Mouse (Mus musculus) lung, embryonic 15.5 days (tissue): ENCODE measurements around the gene Vav3. TPM values are rescaled to one million over a fixed set of nuclear protein-coding genes. Genes with fewer than 3 reads are reported as not detected.
A peak's percentile ranks its signal among the peaks of the same experiment; 100 is the strongest.

ENCODE experiments used
- ATAC-seq: fragments of 200-750 bp; cut with Nextera tagmentation; 2 replicates; pipeline ENCODE4 v1.8.0; 2017; ENCODE audit warnings: moderate number of reproducible peaks, borderline replicate concordance; ENCODE audit not compliant: low FRiP score, low TSS enrichment; ENCODE audit errors: extremely low read depth
- H3K27ac ChIP-seq: fragments of 300-500 bp; sonication (generic); 2 replicates; pipeline ENCODE4 v1.5.1; 2015; ENCODE audit warnings: moderate library complexity, mild to moderate bottlenecking, inconsistent platforms
- H3K27me3 ChIP-seq: fragments of 300-500 bp; sonication (generic); 2 replicates; pipeline ENCODE4 v1.6.1; 2015; ENCODE audit warnings: inconsistent platforms
- H3K36me3 ChIP-seq: fragments of 300-500 bp; sonication (generic); 2 replicates; pipeline ENCODE4 v1.6.1; 2015; ENCODE audit warnings: inconsistent platforms
- H3K4me1 ChIP-seq: fragments of 300-500 bp; sonication (generic); 2 replicates; pipeline ENCODE4 v1.6.1; 2015; ENCODE audit warnings: inconsistent platforms
- H3K4me2 ChIP-seq: fragments of 300-500 bp; sonication (generic); 2 replicates; pipeline ENCODE4 v1.6.1; 2015; ENCODE audit warnings: inconsistent platforms, mild to moderate bottlenecking, moderate library complexity
- H3K4me3 ChIP-seq: fragments of 300-500 bp; sonication (generic); 2 replicates; pipeline ENCODE4 v1.5.1; 2015; ENCODE audit warnings: mild to moderate bottlenecking, inconsistent platforms
- H3K9ac ChIP-seq: fragments of 300-500 bp; sonication (generic); 2 replicates; pipeline ENCODE4 v1.6.1; 2015; ENCODE audit warnings: inconsistent platforms
- H3K9me3 ChIP-seq: fragments of 300-500 bp; sonication (generic); 2 replicates; pipeline ENCODE4 v1.6.1; 2016; ENCODE audit warnings: inconsistent platforms
- WGBS: fragments of 180-500 bp; shearing (Covaris S2); methylation state at CpG from one replicate; pipeline ENCODE4 v1.1.7; 2015; 5-methylcytosine and 5-hydroxymethylcytosine counted together
- polyA plus RNA-seq: library from polyadenylated mRNA; unstranded; fragments of >200 nt; fragmentation: Nextera tagmentation; extraction: Ambion mirVana; gene quantifications from 2 replicates; pipeline ENCODE4 v1.2.1, GENCODE M21; 2015

The Vav3 gene
- polyA plus RNA-seq, 1 experiment from 2014 or later: 8.4 TPM

DNA sequence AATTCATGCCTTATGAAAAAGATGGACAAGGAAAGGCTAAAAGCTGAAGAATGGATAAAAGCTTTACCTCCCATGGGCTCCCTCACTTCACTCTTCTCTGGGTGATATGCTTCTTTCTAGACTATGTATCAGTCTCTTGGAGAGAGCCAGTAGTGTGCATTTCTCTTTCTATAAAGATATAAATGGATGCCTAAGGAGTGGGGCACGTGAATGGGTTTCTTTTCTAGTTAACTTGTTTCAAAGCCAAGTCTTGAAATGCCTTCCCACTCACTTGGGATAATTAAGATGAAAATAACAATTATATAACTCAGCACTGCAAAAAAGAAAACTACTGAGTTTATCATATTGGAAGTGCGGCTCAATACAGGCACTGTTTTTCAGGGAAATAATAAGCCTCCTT is 265.7 kb downstream of the Vav3 start:
- H3K4me2 ChIP-seq: no peak overlapping the region
- 77% methylated on average over 2 of the region's 2 CpGs for WGBS
- no peak overlapping the region for H3K9ac ChIP-seq
- no peaks in the 10 kb centered on the region for H3K4me1 ChIP-seq
- no peaks in the 10 kb centered on the region for H3K36me3 ChIP-seq
- H3K9me3 ChIP-seq: no peaks in the 10 kb centered on the region
- no peaks in the 10 kb centered on the region for H3K27me3 ChIP-seq
- no peak for ATAC-seq
- H3K27ac ChIP-seq: no peak overlapping the region
- no peak overlapping the region for H3K4me3 ChIP-seq

DNA sequence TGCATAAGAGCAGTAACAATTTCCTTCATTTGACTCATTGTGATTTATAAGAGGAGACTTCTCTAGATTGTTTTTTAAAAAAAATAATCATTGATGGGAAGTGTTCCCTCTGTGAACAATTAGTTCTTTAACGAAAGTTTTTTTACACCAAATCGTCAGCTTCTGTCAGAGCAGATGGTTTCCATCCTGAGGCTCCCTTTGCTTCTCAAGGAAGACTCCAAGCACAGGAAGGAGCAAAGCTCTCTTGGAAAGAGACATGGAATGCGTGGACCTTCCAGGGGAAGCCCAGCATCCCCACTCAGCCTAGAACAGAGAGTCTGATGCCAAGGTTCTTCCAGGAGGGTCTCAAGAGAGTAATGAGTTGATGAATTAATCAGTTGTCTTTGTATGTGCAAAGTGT is 281.3 kb downstream of the Vav3 start:
- Histone ChIP-seq H3K36me3 (no peaks in the 10 kb centered on the region), H3K27me3 (no peaks in the 10 kb centered on the region), H3K9me3 (no peaks in the 10 kb centered on the region), H3K4me1 (peaks cover 4% of the 10 kb centered on the region; the same call in 1 of the 2 replicates), H3K4me2 (no peak overlapping the region), H3K27ac (no peak overlapping the region), H3K9ac (no peak overlapping the region), H3K4me3 (no peak overlapping the region)
- WGBS: 30% methylated on average over 3 of the region's 3 CpGs
- peak; percentile 81; the same call in 1 of the 2 replicates for ATAC-seq

DNA sequence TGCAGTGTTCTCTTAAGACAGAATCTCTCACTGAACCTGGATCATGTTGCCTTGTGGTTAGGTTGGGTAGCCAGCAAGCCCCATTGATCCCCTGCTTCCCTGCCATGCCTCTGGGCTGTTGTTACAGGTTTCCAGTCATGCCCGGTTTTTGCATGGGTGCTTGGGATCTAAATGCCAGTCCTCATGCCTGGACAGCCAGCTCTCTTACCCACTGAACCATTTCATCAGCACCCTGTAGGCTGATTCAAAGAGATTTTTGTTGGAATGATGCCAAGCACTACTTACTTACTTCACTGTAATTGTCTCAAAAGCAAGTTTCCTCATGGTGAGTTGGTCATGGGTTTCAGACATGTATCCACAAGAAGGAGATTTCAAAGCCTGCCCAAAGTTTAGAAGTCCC is 281.9 kb downstream of the Vav3 start:
- Histone ChIP-seq H3K9ac (no peak overlapping the region), H3K27ac (no peak overlapping the region), H3K4me2 (no peak overlapping the region), H3K27me3 (no peaks in the 10 kb centered on the region), H3K4me1 (peaks cover 4% of the 10 kb centered on the region; the same call in 1 of the 2 replicates), H3K4me3 (no peak overlapping the region), H3K9me3 (no peaks in the 10 kb centered on the region), H3K36me3 (no peaks in the 10 kb centered on the region)
- WGBS: 63% methylated on average over 1 of the region's 1 CpGs
- no peak for ATAC-seq

DNA sequence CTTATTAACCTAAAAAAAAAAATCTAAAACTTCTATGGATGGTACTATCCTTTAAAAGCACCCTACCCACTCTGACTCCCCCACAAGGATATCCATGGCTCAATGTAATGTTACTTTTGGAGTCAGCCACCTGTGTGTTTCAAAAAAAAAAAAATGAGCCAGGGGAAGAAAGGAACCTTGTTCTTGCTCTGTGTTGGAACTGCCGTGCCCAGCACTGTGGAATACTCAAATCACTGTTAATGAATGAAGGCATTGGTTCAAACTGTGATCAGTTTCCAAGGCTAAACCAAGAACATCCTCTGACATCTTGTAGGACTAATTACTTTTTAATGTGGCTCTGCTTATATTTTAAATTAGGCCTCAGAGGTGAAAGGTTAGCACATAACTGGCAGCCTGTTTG is 282.4 kb downstream of the Vav3 start:
- H3K27me3 ChIP-seq: no peaks in the 10 kb centered on the region
- H3K4me1 ChIP-seq: peaks cover 4% of the 10 kb centered on the region; the same call in 1 of the 2 replicates
- H3K9me3 ChIP-seq: no peaks in the 10 kb centered on the region
- H3K4me2 ChIP-seq: no peak overlapping the region
- no peak for ATAC-seq
- H3K4me3 ChIP-seq: no peak overlapping the region
- 74% methylated on average over 1 of the region's 1 CpGs for WGBS
- H3K36me3 ChIP-seq: no peaks in the 10 kb centered on the region
- H3K27ac ChIP-seq: no peak overlapping the region
- no peak overlapping the region for H3K9ac ChIP-seq

DNA sequence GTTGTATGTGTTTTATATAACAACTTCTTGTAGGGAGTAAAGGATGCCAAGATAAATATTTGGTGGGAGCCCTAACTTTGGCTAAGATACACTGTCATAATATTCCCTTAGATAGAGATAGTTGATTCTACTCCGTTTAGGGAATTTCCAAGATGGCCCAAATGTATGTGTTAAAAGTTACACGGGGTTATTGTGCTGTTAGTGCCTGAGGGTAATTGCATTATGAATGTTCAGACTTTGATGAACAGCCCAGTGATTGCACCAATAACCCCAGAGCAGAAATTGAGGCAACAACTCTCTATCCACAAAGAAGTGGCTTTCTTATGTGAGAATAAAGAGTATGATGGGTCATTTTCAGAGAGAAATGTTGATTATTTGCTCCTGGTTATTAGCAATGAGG is 283.3 kb downstream of the Vav3 start:
- peaks cover 4% of the 10 kb centered on the region; the same call in 1 of the 2 replicates for H3K4me1 ChIP-seq
- no peaks in the 10 kb centered on the region for H3K36me3 ChIP-seq
- H3K9me3 ChIP-seq: no peaks in the 10 kb centered on the region
- ATAC-seq: no peak
- H3K27me3 ChIP-seq: no peaks in the 10 kb centered on the region
- H3K9ac ChIP-seq: no peak overlapping the region
- no peak overlapping the region for H3K27ac ChIP-seq
- WGBS: 50% methylated on average over 2 of the region's 2 CpGs
- no peak overlapping the region for H3K4me3 ChIP-seq
- H3K4me2 ChIP-seq: no peak overlapping the region

DNA sequence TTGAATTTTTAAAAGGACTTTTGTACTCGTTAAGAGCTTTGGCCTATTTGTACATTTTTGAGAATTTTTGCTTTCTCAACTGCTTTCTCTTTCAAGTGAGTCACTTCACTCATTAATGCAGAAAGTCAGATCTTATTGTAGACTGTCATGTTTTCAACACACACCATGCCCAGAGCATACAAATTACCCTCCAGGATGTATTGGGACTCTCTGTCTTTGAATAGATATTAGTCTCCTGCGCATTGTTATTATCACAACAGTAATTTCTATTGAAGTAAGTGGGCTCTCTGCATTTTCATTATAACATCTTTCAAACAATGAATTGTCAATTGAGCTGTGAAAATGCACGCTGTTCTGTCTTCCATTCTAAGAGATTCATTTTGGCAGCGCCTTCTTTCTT is 295.6 kb downstream of the Vav3 start:
- Histone ChIP-seq H3K4me2 (no peak overlapping the region), H3K4me1 (no peaks in the 10 kb centered on the region), H3K27ac (no peak overlapping the region), H3K4me3 (no peak overlapping the region), H3K27me3 (no peaks in the 10 kb centered on the region), H3K36me3 (no peaks in the 10 kb centered on the region), H3K9ac (no peak overlapping the region), H3K9me3 (no peaks in the 10 kb centered on the region)
- no peak for ATAC-seq
- 89% methylated on average over 4 of the region's 4 CpGs for WGBS

DNA sequence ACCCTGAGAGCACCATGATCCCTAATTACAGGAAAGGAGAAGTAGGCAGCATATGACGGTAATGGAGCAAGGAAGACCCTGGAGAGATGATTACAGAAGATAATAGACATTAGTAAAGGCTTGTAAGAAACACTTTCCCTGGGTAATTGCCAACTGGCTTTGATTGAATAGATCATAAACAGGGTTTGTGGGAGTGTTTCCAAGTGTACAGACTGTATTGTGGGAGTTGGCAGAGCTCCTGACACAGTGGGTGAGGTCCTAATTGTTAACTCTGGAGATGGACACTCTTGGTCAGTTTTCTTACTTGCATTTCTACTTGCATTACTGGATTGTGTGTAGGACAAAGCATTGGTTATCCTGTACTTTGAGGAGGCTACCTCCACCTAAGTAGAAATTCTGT is 298.9 kb downstream of the Vav3 start:
- Histone ChIP-seq H3K9me3 (no peaks in the 10 kb centered on the region), H3K27me3 (no peaks in the 10 kb centered on the region), H3K27ac (no peak overlapping the region), H3K4me1 (no peaks in the 10 kb centered on the region), H3K4me3 (no peak overlapping the region), H3K36me3 (no peaks in the 10 kb centered on the region), H3K4me2 (no peak overlapping the region), H3K9ac (no peak overlapping the region)
- ATAC-seq: no peak
- WGBS: 47% methylated on average over 1 of the region's 1 CpGs

DNA sequence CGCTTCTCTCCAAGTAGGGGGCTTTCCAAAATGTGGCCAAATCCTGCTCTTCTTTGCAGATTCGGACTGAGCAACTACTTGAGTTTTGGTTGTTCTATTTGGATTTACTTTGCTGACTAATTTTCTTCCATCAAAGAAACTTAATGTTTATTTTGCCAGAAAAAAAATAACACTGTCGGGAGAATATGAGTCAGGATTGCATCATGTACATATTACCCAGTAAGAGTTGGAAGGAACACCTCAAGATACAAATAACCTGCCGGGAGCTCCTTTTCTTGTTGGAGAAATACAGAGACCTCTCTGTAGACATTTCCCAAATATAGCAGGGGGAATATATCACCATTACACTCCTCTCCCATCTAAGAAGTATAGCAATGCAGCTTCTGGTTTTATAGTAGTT is 300.3 kb downstream of the Vav3 start:
- H3K4me2 ChIP-seq: no peak overlapping the region
- no peaks in the 10 kb centered on the region for H3K36me3 ChIP-seq
- no peak for ATAC-seq
- 76% methylated on average over 4 of the region's 4 CpGs for WGBS
- H3K27me3 ChIP-seq: no peaks in the 10 kb centered on the region
- no peak overlapping the region for H3K4me3 ChIP-seq
- H3K27ac ChIP-seq: no peak overlapping the region
- no peaks in the 10 kb centered on the region for H3K4me1 ChIP-seq
- no peak overlapping the region for H3K9ac ChIP-seq
- no peaks in the 10 kb centered on the region for H3K9me3 ChIP-seq

DNA sequence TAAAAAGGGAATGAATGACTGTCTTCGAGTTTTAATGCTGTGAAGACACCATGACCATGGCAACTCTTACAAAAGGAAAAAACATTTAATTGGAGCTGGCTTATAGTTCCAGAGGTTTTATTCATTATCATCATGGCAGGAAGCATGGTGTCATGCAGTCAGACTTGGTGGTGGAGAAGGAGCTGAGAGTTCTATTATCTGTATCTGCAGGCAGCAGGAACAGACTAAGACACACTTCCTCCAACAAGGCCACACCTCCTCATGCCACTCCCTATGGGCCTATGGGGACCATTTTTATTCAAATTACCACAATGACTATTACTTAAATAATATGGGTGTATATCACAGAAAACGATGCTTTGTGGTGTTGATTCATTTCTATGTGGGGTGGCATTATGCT is 307.8 kb downstream of the Vav3 start:
- 88% methylated on average over 2 of the region's 2 CpGs for WGBS
- H3K4me3 ChIP-seq: no peak overlapping the region

DNA sequence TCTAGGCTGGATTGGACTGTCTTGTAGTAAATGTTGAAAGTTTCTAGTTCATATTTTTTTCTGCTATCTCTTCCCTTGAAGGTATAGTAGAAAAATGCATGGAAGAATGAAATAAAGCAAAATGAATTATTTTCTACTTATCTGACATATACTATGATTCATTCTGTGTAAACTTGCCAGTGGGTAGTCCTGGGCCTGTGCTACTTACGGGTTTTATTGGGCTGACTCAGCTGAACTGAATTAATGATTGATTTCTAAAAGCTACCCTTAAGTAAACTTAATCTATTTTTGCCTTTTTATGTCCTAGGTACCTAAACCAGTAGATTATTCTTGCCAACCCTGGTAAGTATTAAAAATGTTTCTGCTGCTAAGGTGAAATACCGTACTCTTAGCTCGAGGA is 311.0 kb downstream of the Vav3 start:
- 84% methylated on average over 3 of the region's 3 CpGs for WGBS
- no peak overlapping the region for H3K9ac ChIP-seq
- no peaks in the 10 kb centered on the region for H3K9me3 ChIP-seq
- no peaks in the 10 kb centered on the region for H3K36me3 ChIP-seq
- no peak for ATAC-seq
- no peak overlapping the region for H3K27ac ChIP-seq
- no peak overlapping the region for H3K4me2 ChIP-seq
- no peak overlapping the region for H3K4me3 ChIP-seq
- H3K27me3 ChIP-seq: no peaks in the 10 kb centered on the region
- H3K4me1 ChIP-seq: no peaks in the 10 kb centered on the region

More for the DNA sequence above, 307.8 kb downstream of the Vav3 start:
- ATAC-seq: no peak
- Histone ChIP-seq H3K4me2 (no peak overlapping the region), H3K4me1 (no peaks in the 10 kb centered on the region), H3K9ac (no peak overlapping the region), H3K9me3 (no peaks in the 10 kb centered on the region), H3K36me3 (no peaks in the 10 kb centered on the region), H3K27ac (no peak overlapping the region), H3K27me3 (no peaks in the 10 kb centered on the region)

DNA sequence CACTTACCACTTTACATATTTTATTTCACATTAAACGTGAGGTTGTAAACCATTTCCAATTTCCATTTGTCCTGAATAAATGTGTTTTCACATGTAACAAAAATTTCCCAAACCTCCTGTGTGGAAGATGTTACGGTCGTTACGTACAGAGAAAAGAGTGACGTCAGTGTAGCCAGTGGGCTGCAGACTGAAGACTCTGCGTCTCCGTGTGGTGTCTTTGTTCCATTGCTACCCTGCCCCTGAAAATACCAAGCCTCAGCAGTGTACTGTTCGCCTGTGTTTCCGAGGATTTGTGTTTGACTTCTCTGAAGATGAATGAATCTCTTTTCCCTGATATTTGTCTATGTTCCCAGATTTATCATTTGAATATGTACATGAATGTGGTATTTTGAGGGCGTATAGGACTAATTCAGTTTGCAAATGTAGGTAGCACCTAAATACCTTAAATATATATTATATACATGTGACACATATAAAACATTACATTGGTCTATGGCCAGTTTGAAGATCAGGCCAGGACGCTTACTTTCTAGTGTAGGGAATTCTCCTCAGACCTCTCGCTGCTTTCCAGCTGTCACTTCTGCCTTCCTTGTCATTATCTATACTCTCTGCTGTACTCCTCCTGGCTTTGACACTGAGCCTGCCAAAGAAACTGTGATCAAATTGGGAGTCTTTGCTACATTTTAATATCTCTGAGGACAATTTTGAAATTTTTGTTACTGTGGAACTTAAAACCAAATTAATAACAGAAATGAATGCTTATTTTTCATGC is 312.6 kb downstream of the Vav3 start:
- 84% methylated on average over 12 of the region's 12 CpGs for WGBS
- H3K27me3 ChIP-seq: no peaks in the 10 kb centered on the region
- H3K9ac ChIP-seq: no peak overlapping the region
- no peak overlapping the region for H3K4me3 ChIP-seq
- H3K27ac ChIP-seq: no peak overlapping the region
- no peak for ATAC-seq
- no peak overlapping the region for H3K4me2 ChIP-seq
- H3K4me1 ChIP-seq: no peaks in the 10 kb centered on the region
- H3K36me3 ChIP-seq: no peaks in the 10 kb centered on the region
- no peaks in the 10 kb centered on the region for H3K9me3 ChIP-seq

DNA sequence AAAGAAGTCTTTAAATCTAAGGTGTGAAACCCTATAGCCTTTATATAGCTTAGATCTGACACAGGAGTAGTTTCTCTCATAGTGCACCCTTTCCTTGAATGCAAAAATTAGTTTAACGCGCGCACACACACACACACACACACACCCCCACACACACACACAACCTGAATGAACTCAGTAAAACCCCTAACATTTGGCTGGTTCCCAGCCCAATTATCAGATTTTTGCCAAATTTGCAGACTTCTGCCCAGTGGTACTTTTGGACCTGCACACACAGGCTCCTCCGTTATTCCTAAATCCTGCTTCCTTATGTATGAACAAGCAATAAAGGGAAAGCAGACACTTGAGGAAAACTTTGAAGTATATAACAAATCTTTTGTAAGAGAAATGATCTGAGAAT is 313.9 kb downstream of the Vav3 start:
- WGBS: 92% methylated on average over 4 of the region's 4 CpGs

DNA sequence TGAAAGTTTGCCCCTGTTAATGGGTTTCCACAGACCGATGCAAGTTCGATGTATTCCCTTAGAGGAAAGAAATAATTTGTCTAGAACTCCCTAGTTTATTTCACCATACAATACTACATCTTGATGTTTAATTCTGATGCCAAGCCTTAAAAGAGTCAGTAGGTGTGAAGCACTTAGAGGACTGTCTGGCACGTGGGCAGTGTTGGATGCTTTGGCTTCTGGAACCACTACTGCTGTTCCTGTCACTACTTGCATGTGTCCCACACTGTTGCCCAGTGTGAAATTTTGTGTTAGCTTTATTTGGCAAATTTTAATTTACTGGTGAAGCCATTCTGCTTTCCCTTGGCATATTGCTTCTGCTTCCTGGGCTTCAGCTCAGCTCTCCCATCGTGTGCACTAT is 331.3 kb downstream of the Vav3 start:
- Histone ChIP-seq H3K4me2 (no peak overlapping the region), H3K4me3 (no peak overlapping the region), H3K9me3 (no peaks in the 10 kb centered on the region), H3K9ac (no peak overlapping the region), H3K27ac (no peak overlapping the region), H3K4me1 (no peaks in the 10 kb centered on the region), H3K36me3 (no peaks in the 10 kb centered on the region), H3K27me3 (no peaks in the 10 kb centered on the region)
- 88% methylated on average over 4 of the region's 4 CpGs for WGBS
- ATAC-seq: no peak

More for the DNA sequence above, 313.9 kb downstream of the Vav3 start:
- Histone ChIP-seq H3K9ac (no peak overlapping the region), H3K9me3 (no peaks in the 10 kb centered on the region), H3K4me2 (no peak overlapping the region), H3K27me3 (no peaks in the 10 kb centered on the region), H3K27ac (no peak overlapping the region), H3K4me3 (no peak overlapping the region), H3K4me1 (no peaks in the 10 kb centered on the region), H3K36me3 (no peaks in the 10 kb centered on the region)
- ATAC-seq: no peak
